Mouse (Mus musculus) megakaryocyte progenitor cell, adult 5-6 weeks (primary cell): ENCODE results near the gene Bean1. TPM values are rescaled to one million over a fixed set of nuclear protein-coding genes. Genes with fewer than 3 reads are reported as not detected.

Experiments used
- ATAC-seq: replicated peaks from 2 replicates; pipeline ENCODE4 v1.8.0; 2016; ENCODE audit warnings: mild to moderate bottlenecking, moderate TSS enrichment, inconsistent platforms; ENCODE audit not compliant: poor library complexity
- total RNA-seq, 2 experiments: library from RNA; stranded (forward) in 1 of 2; stranded (reverse) in 1 of 2; fragments of 157-497, 149-512 nt in 1 of 2; fragments of 200-1000 nt in 1 of 2; gene quantifications; 2 replicates each; pipeline versions ENCODE4 v1.2.3 to v1.2.4; 2015 to 2017

Gene Bean1
- total RNA-seq (2015) (not detected in 2 replicates), total RNA-seq (2017) (not detected in 2 replicates)

DNA sequence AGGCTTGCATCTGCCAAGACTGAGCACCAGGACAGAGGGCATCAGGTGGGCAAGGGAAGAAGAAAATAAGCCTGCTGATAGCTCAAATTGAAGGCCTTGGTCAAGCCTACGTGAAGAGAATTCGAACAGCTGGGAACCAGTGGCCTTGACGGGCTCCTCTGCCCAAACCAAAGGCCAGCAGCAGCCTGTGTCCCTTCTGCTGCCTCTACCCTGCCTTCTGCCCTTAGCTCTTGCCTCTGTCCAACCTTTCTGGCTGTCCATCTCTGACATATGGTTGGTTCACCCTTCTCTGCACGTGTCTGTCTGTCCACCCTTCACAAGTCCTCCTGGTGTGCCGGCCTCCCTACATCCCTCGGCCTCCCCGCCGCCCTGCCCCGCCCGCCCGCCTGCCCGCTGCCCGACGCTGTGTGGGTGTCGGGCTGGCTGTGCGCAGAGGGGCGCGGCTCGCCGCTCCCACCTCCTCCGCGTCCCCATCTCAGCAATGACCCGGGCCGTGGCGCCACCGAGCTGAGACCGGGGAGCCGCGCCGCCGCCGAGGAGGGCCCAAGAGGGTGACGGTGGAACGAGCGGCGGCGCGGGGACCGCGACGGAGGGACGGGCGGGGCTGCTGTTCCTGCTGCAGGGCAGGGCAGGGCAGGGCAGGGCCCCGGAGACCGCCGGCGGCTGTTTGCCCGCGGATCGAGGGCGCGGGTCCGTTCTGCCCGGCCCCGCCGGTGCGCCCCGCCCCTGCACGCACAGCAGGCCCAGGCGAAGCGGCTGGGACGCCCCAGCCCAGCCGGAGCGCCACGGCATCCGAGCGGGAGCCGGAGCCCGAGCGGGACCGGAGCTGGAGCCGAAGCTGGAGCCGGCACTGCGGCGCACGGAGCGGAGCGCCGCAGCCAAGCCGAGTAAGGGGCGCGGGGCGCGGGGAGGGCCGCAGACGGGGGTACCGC is at the start of gene Bean1:
TSS of gene Bean1 (plus strand) at position 325 of the 932 bp plus-strand sequence.
- ATAC-seq = peak; percentile 66

GRCm38 (mm10) chr8:104121640-104122416 is 48.4 kb upstream of the Bean1 start:
- ATAC-seq = no peak

DNA sequence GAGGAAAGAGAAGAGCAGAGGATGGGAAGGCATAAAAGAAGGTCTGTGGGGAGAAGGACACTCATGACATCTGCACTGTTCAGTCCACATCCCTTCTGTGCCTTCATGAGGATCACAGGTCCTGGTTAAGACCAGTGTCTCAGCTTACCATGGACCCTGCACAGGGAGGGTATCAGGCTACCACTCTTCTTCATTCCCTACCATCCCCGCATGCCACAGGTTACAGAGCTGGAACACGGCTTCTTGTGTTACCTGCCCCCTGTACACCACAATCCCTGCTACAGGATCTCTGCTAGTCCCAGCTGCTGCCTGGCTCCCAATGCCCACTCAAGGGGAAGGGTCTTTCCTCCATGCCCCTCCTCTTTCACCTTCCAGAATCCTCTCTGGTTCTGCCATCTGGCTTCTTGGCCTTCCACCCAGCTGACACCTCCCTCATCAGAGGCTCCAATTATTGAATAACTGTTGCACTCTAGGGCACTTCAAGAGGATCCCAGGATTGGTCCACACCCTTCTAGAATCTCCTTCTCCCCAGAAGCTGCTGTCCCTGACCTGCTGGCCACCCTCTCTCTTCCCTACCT is 47.1 kb upstream of the Bean1 start:
- no peak for ATAC-seq

DNA sequence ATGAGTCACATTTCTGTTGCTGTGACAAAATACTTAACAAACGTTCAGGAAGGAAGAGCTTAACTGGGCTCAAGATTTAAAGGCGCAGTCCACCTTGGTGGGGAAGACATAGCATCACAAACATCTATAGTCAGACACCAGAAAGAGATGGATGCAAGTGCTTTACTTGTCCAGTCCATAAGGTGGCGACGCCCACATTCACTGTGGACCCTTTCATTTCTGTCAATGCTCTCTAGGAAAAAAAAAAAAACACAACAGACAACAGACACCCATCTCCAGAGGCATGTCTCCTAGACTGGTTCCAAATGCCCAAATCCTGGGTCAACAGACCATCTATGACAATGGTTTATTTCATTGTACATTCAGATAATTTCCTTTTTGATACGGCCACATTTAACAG is 45.7 kb upstream of the Bean1 start:
- no peak for ATAC-seq

DNA sequence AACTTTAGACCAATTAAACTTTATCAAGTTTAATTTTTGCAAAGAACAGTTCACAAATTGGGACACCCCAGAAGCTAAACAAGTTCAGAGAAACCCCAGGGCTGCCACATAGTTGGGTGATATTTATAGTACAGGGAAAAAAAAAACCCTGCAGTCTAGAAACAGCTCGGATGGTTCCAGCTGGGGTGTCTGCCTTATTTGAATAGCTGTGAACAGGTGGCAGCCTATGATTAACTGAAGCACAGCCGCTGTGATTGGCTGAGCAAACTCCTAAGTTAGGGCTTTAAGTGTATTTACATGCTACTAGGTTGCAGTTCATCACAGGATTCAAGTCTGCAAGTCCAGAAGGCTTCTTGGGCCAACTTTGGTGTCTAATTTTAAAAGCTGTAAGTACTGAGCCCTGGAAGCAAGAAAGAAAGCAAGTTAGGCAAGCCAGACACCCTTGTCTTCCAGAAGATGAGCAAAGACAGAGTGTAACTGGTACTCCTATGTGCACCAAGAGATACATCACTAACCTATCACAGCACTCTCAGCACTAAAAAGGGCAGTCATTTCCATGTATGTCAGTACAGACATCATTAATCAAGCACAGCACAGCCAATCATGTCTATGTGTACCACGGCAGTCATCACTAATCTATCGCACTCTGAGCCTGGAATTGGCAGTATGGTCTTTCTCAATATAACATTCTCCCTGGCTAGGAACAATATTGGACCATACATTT is 42.9 kb upstream of the Bean1 start:
- no peak for ATAC-seq

DNA sequence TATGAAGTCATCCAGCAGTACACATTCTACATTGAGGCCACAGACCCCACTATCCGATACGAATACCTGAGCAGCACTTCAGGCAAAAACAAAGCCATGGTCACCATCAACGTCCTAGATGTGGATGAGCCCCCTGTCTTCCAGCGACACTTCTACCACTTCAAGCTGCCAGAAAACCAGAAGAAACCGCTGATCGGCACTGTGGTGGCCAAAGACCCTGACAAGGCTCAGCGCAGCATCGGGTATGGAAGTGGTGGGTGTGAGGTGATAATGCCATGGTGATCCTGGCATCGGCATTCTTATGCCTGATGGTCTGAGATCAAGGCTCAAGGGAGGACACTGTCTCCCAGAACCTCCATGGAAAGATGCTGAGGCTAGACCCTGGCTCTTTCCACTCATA is 39.3 kb upstream of the Bean1 start:
- ATAC-seq = no peak

DNA sequence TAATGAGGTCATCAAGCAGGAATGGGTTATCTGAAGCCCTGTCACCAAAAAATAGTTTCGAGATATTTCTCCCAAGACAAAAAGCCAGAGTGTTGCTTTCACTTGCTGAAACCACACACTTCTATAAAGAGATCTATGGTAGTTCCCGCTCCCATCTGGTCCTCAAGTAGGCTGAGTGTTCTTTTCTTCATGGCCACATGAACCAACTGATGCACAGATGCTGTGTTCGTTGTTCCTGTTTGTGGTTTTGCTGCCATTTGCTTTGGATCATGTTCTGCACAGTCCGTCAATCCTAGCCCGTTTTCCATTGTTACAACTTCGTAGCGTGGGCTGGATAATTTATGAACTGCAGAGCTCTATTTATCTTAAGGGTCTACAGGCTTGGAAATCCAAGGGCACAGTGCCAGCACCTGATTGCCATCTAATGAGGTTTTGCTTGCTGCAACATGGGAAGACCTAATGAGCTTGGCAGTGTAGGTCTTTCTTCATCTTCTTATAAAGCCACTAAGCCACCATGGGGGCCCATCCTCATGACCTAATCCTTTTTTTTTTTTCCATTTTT is 38.7 kb upstream of the Bean1 start:
- ATAC-seq = peak; percentile 73

DNA sequence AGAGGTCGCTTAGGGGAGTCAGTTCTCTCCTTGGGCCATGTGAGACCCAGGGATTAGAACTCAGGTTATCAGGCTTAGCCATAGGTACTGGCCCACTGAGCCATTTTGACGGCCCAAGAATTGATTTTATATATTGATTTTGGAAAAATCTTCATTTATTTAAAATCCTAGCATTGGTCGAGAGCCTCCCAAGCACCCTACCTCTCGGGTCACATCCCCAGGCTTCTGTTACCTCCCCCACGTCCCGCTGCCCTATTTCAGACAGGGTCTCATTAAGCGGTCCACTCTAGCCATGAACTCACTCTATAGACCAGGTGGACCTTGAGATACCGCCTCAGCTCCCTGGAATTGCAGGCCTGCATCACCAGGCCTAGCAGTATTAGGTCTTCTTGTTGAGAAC is 35.7 kb upstream of the Bean1 start:
- no peak for ATAC-seq

DNA sequence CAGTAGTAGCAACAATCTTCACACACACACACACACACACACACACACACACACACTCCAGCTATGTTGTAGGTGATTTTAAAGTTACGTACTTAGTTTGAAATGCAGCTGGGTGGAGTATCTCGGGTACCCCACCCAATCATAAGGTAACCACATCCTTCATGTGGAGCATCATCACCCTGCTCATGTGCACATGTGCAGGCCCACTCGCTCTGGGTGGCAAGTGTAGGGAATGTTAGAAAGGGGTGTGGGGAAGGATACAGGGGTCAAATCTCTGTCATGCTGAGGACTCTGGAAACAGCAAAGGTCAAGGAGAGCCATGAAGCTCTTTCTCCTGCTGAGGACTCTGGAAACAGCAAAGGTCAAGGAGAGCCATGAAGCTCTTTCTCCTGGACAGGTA is 34.0 kb upstream of the Bean1 start:
- ATAC-seq = no peak

GRCm38 (mm10) chr8:104137636-104138035 is 32.6 kb upstream of the Bean1 start:
- ATAC-seq = no peak

DNA sequence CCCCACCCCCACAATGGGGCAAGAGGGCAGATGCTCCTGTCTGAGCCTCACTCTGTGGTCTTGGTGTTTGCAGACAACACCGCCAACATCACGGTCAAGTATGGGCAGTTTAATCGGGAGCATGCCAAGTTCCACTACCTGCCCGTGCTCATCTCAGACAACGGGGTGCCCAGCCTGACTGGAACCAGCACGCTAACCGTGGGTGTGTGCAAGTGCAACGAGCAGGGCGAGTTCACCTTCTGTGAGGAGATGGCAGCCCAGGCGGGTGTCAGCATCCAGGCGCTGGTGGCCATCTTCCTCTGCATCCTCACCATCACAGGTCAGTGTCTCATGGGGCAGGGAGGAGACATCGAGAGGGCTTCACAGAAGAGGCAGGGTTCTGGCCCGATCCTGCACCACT is 29.6 kb upstream of the Bean1 start:
- no peak for ATAC-seq

DNA sequence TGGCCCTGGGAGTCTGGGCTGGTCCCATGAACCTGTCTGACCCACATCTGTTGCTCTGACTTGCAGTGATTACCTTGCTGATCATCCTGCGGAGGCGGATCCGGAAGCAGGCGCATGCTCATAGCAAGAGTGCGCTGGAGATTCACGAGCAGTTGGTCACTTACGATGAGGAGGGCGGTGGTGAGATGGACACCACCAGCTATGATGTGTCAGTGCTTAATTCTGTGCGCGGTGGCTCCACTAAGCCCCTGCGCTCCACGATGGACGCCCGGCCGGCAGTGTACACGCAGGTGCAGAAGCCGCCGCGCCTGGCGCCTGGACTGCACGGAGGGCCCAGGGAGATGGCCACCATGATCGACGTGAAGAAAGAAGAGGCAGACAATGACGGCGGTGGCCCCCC is 27.8 kb upstream of the Bean1 start:
- no peak for ATAC-seq

GRCm38 (mm10) chr8:104143379-104143778 is 26.9 kb upstream of the Bean1 start:
- ATAC-seq = no peak

- no peak for ATAC-seq
Observed at GRCm38 (mm10) chr8:104144434-104145216, 25.6 kb upstream of the Bean1 start.

DNA sequence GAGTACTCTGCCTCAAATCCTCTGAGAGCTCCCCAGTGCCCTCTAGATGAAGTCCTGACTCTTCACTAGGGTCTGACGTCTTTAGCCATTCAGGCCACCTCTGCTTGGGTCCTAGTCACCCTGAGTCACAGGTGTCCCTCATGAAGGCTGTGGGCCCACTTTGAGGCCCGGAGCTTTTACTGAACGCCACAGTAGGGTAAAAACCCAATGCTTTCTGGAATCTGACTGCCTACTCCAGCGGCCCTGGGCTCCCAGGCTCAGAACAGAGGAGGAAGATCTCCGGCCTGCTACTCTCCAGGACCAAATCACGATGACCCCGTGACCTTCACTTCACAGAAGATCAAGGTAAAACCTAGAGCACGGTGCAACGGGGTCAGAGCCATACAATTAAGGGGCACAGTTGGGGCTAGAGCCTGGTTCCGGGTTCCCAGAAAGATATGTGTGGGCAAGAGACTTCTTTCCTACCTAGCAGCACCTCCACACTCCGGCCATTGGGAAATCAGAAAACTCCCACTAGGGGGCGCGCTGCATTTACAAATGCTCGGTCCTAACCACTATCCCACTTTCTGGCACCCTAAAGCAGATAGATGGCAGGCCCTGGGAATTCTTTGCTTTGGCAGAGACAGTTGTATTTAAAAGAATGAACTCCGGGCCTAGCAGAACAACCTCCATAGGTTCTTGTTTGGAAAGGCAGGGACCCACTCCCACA is 24.1 kb upstream of the Bean1 start:
- peak; percentile 84 for ATAC-seq

- no peak for ATAC-seq
Observed at GRCm38 (mm10) chr8:104146717-104147494, 23.3 kb upstream of the Bean1 start.

DNA sequence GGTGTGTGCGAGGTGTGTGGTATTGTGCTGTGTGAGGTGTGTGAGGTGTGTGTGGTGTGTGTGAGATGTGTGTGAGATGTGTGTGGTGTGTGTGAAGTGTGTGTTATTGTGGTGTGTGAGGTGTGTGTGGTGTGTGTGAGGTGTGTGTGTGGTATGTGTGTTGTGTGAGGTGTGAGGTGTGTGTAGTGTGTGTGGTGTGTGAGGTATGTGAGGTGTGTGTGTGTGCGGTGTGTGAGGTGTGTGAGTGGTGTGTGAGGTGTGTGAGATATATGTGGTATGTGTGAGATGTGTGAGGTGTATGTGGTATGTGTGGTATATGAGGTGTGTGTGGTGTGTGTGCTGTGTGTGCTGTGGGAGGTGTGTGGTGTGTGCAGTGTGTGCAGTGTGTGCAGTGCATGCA is 22.3 kb upstream of the Bean1 start:
- no peak for ATAC-seq

DNA sequence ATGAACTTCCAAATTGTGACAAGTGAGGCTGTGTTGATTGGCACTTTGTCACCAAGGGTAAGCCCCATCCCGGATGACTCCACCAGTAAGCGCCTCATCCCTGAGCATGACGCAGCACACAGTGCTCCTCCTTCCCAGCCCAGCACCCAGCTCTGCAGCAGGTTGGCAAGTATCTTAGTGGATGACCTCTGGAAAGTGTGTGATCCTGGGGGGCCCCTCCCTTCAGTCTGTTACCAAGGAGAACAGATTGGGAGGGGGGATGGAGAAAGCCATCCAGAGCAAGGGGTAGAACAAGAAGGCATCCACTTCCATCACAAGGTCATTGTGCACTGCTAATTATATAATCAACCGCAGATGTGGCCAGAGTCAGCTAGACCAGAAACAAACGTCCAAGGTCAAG is 9.5 kb upstream of the Bean1 start:
- no peak for ATAC-seq
